Mouse (Mus musculus) liver (tissue): ENCODE results near the gene Msx1.

Experiments
- DNase-seq: peaks from one replicate; pipeline ENCODE4 v3.0.0-alpha.2; 2020; ENCODE audit warnings: mixed read lengths

Gene Msx1

DNA sequence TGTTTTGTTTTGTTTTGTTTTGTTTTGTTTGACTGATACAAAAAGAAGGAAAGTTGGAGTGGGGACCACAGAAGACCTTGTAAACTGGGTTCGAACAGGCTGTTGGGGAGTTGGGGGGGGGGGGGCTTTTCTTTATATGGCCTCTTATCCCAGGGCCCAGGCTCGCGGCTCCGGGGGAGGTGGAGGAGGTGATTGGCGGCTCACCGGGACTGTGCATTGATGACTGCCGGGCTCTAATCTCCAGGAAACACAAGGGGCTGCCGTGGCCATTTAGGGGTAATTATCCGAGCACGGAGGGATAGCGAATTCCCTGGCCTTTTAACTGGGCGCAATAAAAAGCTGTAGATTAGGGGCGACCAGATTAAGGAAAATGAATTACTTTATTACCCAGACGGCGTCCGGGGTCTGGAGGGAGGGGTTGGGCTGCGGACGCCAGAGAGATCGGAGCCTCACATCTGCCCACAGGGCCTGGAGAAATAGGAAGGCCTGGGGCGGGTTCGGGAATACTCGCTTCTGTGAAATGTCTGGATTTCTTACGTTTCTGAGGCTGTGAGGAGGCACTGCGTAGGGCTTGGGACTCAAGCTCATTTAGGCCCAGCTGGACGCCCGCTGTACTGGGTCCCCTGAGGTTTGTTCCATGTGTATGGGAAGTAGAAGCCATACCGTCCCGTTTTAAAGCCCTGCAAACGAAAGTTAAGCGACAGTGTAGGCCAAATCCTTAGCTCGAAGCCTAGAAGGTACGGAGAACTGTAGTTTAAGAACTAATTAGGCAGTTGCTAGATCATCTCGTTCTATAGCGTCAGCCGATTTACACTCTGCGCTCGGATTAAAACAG, 1.4 kb upstream of the Msx1 start:
- DNase-seq, result no peak

DNA sequence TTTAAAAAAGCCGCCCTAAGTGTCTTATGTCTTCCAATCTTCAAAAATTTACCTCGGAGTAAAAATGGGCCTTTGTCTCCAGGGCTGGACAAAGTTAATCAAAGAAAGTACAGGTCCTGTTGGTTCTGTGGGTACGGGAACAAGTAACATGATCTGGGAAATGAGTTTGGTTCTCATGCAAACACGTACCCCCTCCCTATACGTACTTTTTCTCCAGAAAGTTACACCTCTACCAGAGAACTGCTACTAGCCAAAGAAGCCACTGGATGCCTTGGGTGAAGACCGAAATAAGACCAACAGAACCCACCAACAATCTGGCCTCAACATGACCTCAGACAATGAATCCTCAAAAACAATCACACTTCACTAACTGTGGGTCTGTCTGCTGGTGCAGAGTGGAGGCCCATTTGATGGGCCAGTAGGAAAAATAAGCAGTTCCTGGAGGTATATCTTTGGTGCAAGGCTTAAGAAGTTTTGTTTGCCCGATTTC, 773 bp upstream of the Msx1 start:
- DNase-seq, result no peak

DNA sequence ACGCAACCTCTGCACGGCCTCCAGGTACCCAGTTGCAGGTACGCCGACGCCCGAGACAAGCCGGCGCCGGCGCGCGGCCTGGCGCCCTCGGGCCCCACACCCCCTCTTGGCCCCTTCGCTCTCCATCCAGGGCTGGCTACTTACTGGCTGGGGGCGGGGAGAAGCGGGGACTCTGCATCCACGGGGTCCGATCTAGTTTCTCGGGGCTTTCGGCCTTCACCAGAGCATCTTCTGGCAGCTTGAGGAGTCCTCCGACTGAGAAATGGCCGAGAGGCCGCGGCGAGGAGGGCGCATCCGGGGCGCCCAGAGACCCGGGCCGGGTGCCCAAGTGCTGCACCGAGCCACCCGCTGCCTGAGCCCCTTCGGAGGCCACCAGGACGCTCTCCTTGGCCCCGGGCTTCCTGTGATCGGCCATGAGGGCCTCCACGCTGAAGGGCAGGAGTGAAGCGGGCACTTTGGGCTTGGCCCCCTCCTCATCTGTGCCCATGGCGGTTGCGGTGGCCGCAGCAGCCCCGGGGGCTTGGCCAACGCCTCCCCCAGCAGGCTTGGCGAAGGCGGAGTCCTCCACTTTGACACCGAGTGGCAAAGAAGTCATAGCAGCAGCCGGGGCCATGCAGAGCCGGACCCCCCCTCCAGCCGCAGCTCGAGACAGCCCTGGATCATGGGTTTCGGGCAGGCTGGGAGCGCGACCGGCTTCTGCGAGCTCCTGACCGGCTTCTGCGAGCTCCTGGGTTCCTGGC, 492 bp downstream of the Msx1 start:
- DNase-seq, result no peak

DNA sequence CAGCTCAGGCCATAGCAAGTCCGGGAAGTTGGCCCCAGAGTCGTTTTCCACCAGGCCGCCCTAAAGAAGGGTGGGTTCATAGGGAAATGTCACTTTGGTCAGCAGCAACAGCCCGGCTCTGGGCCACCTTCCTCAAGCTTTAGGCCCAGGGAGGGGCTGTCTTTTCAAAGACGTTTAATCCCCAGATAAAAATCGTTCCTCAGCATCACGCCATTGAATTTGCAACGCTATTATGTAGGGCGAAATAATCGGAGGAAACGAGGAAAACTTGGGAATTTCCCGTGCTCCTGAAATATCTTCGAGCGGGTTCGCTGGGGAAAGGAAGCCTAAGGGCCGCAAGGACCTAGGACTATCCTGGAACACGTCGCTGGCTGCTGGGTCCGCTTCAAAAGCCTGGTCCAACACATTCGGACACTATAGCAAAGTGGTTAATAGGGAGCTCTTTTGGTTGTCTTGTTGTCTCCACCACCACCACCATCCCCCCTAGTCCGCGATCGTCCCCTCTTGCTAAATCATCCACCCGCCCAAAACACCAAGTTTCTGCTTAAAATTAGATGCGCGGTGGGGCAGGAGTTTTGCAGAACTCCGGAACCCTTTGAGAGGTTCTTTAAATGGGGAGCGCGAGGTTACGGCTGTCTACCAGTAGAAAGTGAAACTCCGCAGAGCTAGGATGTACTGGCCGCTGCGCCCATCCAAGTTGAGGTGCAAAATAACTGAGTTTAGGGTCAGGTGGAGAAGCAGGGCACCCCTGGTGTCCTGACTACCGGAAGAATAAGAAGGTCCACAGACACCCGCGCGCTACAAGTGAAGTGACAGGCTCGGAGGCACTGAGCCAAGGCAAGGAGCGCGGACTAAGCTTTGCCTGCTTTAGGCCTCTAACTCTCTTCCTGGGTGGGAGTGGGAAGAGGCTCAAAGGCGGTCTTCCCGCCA, 1.3 kb downstream of the Msx1 start:
- DNase-seq, result no peak

DNA sequence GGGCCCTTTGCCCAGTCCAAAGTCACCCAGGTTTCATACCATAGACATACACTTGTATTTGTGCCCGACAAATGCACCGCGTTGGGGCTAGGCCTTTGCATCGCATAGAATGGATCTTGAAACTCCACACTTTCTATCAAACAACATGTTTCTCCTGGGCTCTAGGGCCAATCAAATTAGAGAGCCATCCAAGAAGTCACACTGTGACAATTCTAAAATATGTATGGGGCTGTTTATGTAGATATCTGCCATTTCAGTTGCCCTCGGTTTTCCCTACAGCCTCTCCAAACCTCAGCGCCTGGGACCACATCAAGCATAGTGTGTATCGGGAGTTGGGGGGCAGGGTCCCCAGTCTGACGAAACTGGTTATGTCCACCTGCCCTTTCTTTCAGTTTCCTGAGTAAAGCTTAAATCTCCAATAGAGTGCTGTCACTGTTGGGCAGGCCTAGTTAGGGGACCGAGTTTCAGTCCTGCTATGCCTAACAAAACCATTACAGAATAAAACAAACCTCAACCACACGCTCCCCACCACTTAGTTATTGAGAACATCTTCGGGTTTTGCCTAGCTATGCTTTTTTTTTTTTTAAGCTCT, 2.2 kb downstream of the Msx1 start:
- DNase-seq, result no peak

DNA sequence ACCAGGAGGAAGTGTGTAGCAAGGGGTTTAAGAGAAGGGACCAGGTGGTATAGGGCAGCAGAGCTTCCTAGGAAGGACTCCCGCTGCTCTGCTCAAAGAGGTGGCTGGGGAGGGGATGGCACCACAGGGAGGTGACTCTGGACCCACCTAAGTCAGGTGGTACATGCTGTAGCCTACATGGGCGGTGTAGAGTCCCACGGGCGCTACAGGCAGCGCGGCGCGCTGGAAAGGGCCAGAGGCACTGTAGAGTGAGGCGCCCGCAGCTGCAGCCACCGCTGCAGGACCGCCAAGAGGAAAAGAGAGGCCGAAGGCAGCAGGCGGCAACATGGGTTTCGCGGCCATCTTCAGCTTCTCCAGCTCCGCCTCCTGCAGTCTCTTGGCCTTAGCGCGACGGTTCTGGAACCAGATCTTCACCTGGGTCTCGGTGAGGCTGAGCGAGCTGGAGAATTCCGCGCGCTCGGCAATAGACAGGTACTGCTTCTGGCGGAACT, 3.2 kb downstream of the Msx1 start:
- no peak for DNase-seq

DNA sequence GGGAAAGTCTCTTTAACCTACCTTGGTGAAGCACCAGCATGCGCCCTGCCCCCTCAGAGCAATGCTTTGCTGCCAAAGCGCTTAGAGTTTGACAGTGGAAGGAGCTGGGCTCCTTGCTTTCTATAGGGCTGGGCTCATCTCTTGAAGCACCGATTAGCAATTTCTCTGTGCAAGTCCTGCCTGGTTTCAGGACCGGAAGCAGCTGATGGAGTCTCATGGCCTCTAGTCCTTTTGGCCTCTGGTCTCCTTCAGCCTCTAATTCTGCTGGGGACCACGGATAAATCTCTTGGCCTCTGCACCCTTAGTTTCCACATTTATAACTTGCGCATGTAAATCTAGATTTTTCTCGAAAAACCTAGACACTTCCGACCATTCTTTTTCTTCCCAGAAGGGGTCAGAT, 3.7 kb downstream of the Msx1 start:
- no peak for DNase-seq

DNA sequence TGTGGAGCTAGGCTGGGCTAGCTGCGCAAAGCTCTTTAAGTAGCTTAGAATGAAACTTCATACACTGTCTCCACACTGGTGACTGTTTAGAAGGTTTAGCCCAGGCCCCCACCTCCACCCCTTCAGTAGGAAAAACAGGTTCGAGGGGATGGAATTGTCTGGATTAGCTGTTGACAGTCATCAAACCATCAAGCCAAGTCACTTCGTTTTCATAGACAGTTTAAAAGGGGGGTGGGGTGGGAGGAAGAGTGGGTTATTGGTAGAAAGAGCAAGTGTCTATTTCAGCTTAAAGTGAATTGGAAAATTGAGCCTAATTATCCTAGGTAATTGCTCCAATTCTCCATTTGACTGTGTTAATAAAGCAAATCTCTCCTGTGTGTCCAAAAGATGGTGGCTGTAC, 4.4 kb downstream of the Msx1 start:
- no peak for DNase-seq

DNA sequence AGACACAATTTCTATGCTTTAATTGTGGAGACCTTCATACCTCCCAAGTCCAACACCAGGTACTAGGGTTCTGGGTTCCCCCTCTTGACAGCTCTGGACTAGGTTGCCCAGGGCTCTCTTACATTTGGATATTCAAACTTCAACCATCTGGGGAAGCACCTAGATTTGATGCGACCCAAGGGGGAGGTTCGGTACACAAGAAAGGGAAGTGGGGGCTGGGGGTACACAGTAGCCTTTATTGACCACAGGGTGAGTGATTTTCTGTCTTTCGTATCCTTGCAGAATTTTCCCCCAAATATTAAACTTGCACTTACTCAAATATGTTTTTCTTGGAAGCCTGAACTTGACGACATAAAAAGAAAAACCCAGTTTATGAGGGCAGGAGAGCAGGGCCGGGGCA, 4.8 kb downstream of the Msx1 start:
- no peak for DNase-seq

DNA sequence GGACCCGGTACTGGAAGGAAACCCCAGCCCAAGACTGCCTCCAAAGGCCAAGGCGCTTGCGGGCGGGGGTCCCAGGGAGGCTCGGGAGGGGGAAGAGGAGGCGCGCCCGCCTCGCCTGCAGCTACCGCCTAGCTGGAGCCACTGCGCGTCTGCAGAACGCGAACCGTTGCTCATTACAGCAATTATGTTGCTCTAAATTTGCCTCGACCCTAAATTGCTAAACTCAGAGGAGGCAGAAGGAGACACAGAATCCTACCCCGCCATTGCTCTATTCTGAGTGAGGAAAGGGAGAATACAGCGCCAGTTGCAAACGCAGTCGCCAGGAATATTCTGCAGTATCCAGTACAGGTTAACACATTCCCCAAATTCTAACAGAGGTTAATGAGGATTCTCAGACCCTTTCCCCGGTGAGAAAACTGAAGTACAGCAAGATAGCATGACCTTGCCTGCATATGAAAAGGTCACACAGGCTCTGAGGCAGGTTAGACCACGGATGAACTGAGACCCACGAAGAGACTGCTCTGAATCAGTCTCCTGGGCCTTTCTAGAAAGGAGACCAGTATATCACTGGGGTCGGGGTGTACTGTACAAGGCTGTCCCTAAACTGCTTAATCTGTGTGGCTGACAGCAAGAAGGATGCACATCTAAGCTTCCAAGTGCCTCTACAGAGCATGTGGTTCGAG, 5.7 kb downstream of the Msx1 start:
- DNase-seq, result no peak

DNA sequence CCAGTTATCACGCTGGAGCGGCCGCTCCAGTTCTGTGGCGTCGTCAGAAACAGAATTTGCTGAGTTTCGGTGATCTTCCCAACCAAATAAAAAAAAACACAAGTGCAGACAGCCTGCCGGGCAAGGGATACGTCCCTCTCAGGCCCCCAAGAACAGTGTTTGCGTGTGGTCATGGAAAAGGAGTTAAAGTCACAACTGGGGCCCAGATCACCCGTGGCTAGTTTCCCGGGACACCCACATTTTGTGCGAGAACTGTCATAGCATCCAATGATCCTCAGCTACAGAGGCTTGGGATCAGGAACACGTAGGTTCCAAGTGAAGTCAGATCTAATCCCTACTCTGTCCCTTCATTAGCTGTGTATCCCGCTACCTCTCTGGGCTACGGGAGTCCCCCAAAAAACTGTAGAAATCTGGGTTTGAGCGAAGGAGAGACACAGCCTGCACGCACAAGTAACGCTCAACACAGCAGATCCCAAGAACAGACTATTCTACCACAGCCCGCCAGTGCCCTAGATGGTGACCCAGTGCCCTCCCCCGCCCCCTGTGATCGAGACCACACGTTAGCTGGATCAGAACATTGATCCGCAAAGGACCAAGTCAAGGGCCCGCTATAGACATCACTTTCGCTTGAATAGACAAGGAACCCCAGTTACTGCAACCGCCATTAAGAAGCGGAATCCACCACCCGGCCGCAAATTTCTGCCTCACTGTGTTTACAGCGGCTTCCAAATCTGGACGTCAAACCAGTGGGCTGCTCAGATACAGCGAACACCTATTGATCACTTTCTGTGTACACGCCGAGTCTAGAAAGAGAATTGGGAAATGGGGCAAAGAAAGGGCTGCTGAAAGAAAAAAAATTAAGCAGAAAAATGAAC, 6.5 kb downstream of the Msx1 start:
- no peak for DNase-seq

DNA sequence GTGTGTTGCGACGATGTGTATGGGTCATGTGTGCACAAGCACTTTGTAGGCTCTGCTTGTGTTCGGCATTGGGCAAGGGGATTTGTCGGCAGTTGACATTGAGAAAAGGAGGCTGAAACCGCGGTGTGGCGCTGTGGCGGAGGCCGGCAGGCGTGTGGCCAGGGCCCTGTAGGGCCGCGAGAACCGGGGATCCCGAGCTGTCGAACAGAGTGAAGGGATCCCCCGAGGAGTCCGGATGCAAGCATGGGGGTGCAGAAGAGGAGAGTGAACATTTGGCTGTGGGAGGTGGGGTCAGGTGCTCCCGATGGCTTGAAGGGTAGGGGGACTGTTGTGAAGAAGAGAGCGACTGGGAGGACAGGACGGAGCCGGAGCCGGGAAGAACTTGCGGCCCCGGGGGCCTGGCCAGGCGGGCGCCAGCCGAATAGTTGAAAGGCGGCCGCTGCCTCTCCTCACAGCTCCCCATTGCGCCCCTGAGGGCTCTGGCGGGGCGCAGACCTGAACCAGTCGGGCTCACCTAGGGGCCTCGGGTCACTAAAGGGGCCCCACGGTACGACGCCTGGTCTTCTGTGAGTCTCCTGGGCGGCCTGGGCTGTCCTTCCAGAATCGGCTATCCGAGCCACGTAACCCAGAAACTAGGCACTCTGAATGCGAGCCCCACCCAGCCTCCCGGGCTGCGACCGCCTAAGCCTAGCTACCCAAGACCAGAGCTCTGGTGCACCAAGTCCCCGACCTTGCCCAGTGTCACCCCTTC, 7.3 kb downstream of the Msx1 start:
- no peak for DNase-seq

DNA sequence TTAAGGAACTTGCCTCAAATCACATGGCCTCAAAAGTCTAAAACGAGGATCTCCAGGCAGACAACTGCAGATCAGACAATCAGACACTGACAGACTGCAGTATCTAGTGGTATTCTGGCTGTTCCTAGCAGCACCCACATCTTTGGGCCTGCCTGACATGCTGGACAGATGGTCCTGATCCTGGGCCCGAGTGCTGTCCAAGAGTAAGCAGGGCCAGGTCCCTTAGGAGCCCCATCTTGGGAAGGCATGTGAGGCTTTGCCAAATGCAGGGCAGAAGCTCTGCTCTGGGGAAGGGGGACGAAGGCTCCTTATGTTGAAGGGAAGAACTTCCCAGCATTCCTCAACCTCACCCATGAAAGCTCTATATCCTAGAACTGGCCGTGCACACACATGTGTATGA, 8.5 kb downstream of the Msx1 start:
- no peak for DNase-seq

DNA sequence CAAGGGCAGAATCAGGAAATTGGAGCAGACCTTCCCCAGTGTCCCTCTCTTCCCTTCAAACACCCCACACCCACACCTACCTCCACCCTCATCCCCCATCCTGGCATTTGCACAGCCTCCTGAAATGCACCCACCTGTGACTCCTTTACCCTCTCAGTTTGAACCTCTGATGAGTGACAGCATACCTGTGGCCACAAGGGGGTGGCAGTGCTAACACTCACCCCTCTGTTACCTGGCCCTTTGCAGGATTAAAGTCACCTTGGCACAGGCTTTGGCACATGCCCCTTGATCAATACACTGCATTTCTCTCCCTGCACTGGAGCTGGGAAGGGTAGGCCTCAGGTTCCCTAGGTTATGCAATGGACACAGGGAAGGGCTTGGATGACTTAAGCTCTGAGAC, 10.2 kb downstream of the Msx1 start:
- no peak for DNase-seq

DNA sequence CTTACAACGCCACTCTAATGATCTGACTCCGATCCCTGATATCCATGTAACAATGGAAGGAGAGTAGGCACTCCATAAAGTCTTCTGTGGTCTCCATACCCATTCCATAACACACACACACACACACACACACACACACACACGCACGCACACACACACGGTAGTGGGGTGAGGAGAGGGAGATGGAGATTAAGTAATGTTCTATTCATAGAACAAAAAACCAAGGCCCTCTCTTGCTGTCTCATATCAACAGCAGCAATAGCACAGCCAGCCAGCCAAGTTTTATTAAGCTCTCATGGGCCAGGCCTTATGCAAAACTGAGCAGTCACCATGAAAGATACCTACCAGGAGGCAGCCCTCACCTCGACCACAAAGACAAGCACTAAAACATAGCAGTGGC, 19.1 kb downstream of the Msx1 start:
- no peak for DNase-seq

DNA sequence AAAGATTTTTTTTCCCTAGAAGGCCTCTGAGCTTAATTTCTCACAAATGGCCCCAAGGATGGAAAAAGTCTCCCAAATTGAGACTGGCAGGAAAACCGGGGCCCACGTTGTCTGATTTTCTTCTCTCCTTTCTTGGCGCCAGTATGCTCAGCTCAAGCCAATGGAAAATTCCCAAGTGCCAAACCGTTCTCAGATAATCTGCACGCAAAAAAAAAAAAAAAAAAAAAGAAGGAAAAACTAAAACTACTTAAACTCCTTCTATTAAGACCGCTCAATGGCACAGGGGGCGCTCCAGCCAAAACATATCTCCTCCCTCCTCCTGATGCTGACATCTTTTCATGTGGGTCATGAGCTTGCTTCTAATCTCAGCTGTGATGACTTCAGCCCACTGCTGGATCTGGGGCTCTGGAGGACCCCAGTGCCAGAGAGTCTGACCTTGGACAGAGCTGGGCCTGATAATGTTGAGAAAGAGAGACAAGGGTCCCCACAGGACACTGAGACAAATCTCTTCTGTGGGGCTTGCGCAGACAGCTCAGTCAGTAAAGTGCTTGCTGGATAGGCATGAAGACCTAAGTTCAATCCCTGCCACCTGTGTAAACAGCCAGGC, 19.8 kb downstream of the Msx1 start:
- no peak for DNase-seq

DNA sequence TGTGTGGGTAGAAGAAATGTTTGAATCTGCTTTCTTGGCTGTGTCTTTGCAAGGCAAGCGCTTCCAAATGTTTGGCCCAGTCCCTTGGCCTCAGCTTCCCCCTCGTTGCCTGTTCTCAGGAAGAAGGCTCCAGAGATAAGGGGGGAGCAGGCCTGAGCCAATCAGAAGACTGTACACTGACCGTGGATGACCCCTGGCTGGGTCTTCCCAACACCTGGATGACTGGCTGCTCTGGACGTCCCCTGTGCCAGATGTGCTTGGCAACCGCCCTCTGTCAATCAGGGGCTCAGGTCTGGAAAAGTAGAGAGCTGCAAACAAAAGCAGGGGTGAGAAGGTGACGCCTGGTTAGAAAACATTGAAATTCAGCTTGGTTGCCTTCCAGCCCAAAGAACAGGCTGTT, 27.1 kb downstream of the Msx1 start:
- DNase-seq, result no peak

DNA sequence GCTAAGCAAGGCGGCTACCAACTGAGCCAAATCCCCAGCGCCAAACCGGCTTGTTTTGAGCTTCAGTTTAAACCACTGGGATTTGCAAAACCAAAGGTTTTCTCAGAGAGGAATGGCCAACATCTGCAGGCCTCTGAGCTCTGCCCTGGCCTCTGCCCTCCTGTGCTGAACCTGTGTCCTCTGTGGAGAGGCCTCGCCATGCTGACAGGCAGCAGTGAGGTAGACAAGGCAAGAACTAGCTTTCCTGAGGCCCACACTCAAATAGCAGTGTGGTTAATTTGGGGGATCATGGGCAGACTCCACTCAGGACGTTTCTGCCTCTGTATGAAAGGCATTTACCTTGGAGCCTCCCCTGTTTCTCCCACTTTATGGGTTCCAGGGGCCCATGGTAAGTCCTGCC, 27.6 kb downstream of the Msx1 start:
- DNase-seq, result no peak

DNA sequence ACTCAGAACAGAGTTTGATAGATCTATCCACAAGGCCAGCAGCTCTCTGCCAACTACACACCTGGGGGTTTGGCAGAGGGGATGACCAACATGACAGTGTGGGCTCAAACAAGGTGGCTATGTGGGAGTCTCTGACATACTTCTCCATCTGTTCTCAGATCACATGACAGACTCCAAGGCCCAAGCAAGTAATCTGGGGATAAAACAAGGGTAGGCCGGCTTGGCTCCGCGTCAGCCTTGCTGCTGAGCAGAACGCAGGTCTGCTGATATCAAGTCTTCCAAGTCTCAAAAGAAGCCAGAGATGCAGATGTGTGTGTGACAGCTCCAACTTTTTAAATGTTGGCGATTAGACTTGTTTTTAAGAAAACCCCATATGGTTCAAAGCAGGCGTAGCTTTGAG, 28.7 kb downstream of the Msx1 start:
- no peak for DNase-seq

DNA sequence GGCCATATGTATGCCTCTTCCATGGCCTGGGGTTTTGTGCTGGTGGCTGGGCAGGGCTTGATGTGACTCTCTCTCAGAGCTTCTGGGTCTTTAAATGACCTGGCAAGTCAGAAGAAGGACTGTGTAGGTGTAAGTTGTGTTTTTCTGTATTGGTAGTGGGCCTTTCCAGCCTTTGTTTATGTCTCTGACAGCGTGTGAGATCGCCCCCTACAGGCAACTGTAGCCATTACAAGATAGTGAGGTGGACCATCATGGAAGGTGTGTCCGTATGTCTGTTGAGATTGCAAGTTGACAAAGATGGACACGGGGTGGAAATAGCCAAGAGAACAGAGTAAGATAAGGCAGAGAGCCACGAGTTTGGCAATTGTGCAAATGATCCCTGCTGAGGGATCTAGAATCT, 32.2 kb downstream of the Msx1 start:
- DNase-seq, result no peak
